Mouse (Mus musculus) forebrain, postnatal 0 days (tissue): Measurements from ENCODE around the gene Cops7a. TPM values are rescaled to one million over a fixed set of nuclear protein-coding genes. Genes with fewer than 3 reads are reported as not detected.

ENCODE experiments used
- ATAC-seq: fragments of 200-750 bp; cut with Nextera tagmentation; 2 replicates; pipeline ENCODE4 v1.8.0; 2017; ENCODE audit warnings: mild to moderate bottlenecking, moderate library complexity
- DNase-seq: peaks from one replicate; pipeline ENCODE4 v3.0.0-alpha.2; 2015
- H3K27ac ChIP-seq: fragments of 300-500 bp; sonication (generic); 2 replicates; pipeline ENCODE4 v1.5.1; 2014; ENCODE audit warnings: low read depth, mild to moderate bottlenecking, antibody characterized with exemption, low read length, moderate library complexity, mixed read lengths
- H3K27me3 ChIP-seq: fragments of 300-500 bp; sonication (generic); 2 replicates; pipeline ENCODE4 v1.6.1; 2014; ENCODE audit warnings: mild to moderate bottlenecking, low read length, mixed read lengths; ENCODE audit not compliant: insufficient read depth
- H3K36me3 ChIP-seq: fragments of 300-500 bp; sonication (generic); 2 replicates; pipeline ENCODE4 v1.6.1; 2014; ENCODE audit warnings: mild to moderate bottlenecking, moderate library complexity; ENCODE audit not compliant: insufficient read depth
- H3K4me1 ChIP-seq: fragments of 300-500 bp; sonication (generic); 2 replicates; pipeline ENCODE4 v1.6.1; 2014; ENCODE audit warnings: antibody characterized with exemption; ENCODE audit not compliant: insufficient read depth
- H3K4me2 ChIP-seq: fragments of 300-500 bp; sonication (generic); 2 replicates; pipeline ENCODE4 v1.6.1; 2014; ENCODE audit warnings: low read depth, mild to moderate bottlenecking, moderate library complexity
- H3K4me3 ChIP-seq: fragments of 300-500 bp; sonication (generic); 2 replicates; pipeline ENCODE4 v1.5.1; 2014; ENCODE audit warnings: low read depth, low read length, mixed read lengths
- H3K9ac ChIP-seq: fragments of 300-500 bp; sonication (generic); 2 replicates; pipeline ENCODE4 v1.6.1; 2014; ENCODE audit warnings: mild to moderate bottlenecking
- H3K9me3 ChIP-seq: fragments of 300-500 bp; sonication (generic); 2 replicates; pipeline ENCODE4 v1.6.1; 2016; ENCODE audit warnings: low read length
- CTCF ChIP-seq: sonication (generic); IDR thresholded peaks from 2 replicates; pipeline ENCODE4 v1.5.1; 2016; ENCODE audit warnings: antibody characterized with exemption, control low read depth, low read depth
- WGBS: fragments of 180-500 bp; shearing (Covaris S2); extraction: QIAGEN DNeasy Blood & Tissue Kit; methylation state at CpG from one replicate; pipeline ENCODE4 v1.1.7; 2014; 5-methylcytosine and 5-hydroxymethylcytosine counted together
- polyA plus RNA-seq: library from polyadenylated mRNA; unstranded; fragments of >200 nt; fragmentation: Nextera tagmentation; extraction: Ambion mirVana; gene quantifications from 2 replicates; pipeline ENCODE4 v1.2.1, GENCODE M21; 2015
- total RNA-seq: library from RNA; depleted of rRNA; stranded (reverse); fragments of >200 nt; gene quantifications from 2 replicates; pipeline ENCODE4 v1.2.3, GENCODE M21; 2014

Gene Cops7a
- total and polyA plus RNA-seq, 2 experiments from 2014 or later: 87.8 to 117 TPM

DNA sequence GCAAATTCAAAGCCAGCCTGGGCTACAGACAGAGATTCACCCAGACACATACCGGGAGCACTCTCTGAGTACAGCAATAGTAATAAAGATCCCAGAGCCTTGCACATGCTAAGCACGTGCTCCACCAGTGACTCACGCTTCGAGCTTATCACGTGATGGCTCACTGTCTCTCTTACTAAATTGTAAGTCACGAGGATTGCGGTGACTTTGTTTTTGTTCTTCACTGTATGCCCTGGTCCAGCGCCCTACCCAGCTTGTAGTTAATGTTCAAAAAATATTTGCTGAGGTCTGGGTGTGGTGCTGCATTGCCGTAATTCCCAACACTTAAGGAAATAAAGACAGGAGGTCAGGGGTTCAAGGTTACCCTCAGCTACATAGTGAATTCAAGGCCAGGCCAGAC lies 28.0 kb upstream of the Cops7a start:
- no peak for TF ChIP-seq CTCF
- no peak overlapping the region for H3K4me3 ChIP-seq
- H3K27ac ChIP-seq: 0 out of 2 replicates have a peak overlapping the region, but pooled peaks have one; percentile 21
- H3K4me2 ChIP-seq: no peak overlapping the region
- no peaks in the 10 kb centered on the region for H3K36me3 ChIP-seq
- no peak for DNase-seq
- no peak overlapping the region for H3K9ac ChIP-seq
- 78% methylated on average over 9 of the region's 9 CpGs for WGBS
- H3K4me1 ChIP-seq: peaks cover 5% of the 10 kb centered on the region
- ATAC-seq: no peak
- no peaks in the 10 kb centered on the region for H3K27me3 ChIP-seq
- no peaks in the 10 kb centered on the region for H3K9me3 ChIP-seq

DNA sequence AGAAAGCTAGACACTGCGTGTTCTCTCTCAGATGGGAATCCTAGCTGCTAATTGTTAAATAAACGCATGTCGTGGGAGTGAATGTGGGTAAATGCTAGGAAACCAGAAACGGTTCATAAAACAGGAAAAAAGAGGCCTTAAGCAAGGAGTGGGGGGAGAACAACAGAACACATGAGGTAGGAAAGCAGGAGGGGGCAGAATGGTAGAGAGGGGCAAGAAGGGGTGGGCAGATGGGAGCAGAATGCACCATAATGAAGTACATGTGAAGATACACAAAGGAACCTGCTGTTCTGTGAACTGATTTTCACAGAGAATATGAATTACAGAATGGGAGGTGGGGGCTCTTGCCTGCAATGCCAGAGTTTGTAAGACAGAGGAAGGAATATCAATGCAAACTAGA lies 26.9 kb upstream of the Cops7a start:
- H3K4me1 ChIP-seq: no peaks in the 10 kb centered on the region
- H3K27ac ChIP-seq: peak overlapping the region; percentile 67
- DNase-seq (peak; percentile 60), ATAC-seq (peak; percentile 52)
- TF ChIP-seq CTCF: no peak
- H3K27me3 ChIP-seq: no peaks in the 10 kb centered on the region
- no peak overlapping the region for H3K4me2 ChIP-seq
- H3K36me3 ChIP-seq: no peaks in the 10 kb centered on the region
- no peak overlapping the region for H3K4me3 ChIP-seq
- no peaks in the 10 kb centered on the region for H3K9me3 ChIP-seq
- WGBS: 46% methylated on average over 4 of the region's 4 CpGs
- H3K9ac ChIP-seq: no peak overlapping the region

DNA sequence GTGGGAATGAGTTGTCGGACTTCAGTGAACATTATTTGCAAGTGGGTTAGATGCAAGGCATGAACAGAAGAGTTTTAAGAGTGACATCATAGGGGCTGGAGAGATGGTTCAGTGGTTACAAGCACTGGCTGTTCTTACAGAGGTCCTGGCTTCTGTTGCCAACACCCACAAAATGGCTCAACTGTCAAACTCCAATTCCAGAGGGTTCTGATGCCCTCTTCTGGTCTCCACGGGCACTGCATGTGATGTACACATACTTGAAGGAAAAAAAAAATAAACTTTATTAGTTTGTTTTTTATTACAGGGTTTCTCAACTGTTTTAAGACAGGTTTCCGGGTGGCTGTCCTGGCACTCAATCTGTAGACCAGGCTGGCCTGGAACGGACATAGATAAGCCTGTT lies 2.4 kb upstream of the Cops7a start:
- peaks cover 14% of the 10 kb centered on the region for H3K4me1 ChIP-seq
- H3K9me3 ChIP-seq: no peaks in the 10 kb centered on the region
- no peak overlapping the region for H3K27ac ChIP-seq
- no peaks in the 10 kb centered on the region for H3K27me3 ChIP-seq
- DNase-seq: peak; percentile 53
- no peak overlapping the region for H3K9ac ChIP-seq
- no peak overlapping the region for H3K4me2 ChIP-seq
- H3K36me3 ChIP-seq: no peaks in the 10 kb centered on the region; the same call in 1 of the 2 replicates
- WGBS: 77% methylated on average over 4 of the region's 4 CpGs
- no peak overlapping the region for H3K4me3 ChIP-seq
- no peak for ATAC-seq
- peak; percentile 64 for TF ChIP-seq CTCF

DNA sequence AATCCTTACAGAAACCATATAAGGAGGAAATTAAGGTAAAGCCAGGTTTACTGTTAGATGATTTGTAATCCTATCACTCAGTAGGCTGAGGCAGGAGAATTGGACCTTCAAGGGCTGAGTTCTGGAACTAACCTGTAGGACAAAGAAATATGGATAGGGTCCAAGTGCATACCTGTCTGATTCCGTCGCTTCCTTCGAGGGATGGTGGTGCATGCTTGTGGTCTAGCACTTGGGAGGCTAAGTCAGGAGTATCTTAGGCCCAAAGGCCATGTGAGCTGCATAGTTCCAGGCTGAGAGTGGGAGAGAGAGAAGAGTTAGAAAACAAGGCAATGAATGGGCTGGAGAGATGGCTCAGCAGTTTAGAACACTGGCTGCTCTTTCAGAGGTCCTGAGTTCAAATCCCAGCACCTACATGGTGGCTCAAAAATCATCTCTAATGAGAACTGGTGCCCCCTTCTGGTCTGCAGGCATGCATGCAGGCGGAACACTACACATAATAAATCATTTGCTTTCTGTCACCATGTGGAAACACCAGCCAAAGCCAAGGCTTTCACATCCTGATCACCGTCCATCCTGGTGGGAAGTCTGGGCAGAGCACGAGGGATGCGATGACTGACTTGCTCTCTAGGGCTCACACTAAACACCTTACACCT lies 1.3 kb upstream of the Cops7a start:
- Histone ChIP-seq H3K9me3 (no peaks in the 10 kb centered on the region), H3K9ac (no peak overlapping the region), H3K4me2 (peak overlapping the region; percentile 93), H3K36me3 (peaks cover 10% of the 10 kb centered on the region; the same call in 1 of the 2 replicates), H3K4me3 (peak overlapping the region; percentile 60; the same call in 1 of the 2 replicates), H3K27me3 (no peaks in the 10 kb centered on the region), H3K27ac (no peak overlapping the region), H3K4me1 (peaks cover 14% of the 10 kb centered on the region)
- no peak for ATAC-seq
- WGBS: over 99% methylated on average over 7 of the region's 7 CpGs
- no peak for DNase-seq
- peak; percentile 47 for TF ChIP-seq CTCF

DNA sequence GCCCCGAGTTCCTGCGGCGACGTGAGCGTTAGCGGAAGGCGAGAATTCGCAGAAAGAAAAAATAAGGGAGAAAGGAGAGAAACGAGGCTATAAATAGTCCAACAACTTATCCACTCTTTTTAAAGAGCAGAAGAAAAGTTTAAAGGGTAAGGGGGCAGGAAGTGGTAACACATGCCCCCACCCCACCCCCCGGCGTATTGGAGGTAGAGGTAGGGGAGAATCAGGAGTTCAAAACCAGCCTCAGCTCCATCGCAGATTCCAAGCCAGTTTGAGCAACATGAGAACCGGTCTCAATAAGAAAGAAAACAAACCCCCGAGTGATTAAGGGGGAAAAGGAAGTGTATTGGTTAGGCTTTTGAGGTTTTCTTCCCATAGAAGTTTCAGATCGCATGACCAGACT lies 409 bp upstream of the Cops7a start:
- TF ChIP-seq CTCF: no peak
- peaks cover 19% of the 10 kb centered on the region for H3K36me3 ChIP-seq
- H3K4me1 ChIP-seq: peaks cover 14% of the 10 kb centered on the region
- no peaks in the 10 kb centered on the region for H3K9me3 ChIP-seq
- H3K4me3 ChIP-seq: peak overlapping the region; percentile 60
- ATAC-seq (no peak), DNase-seq (no peak)
- H3K4me2 ChIP-seq: peak overlapping the region; percentile 93
- 14% methylated on average over 15 of the region's 15 CpGs for WGBS
- peak overlapping the region; percentile 90 for H3K27ac ChIP-seq
- peak overlapping the region; percentile 69 for H3K9ac ChIP-seq
- H3K27me3 ChIP-seq: no peaks in the 10 kb centered on the region

DNA sequence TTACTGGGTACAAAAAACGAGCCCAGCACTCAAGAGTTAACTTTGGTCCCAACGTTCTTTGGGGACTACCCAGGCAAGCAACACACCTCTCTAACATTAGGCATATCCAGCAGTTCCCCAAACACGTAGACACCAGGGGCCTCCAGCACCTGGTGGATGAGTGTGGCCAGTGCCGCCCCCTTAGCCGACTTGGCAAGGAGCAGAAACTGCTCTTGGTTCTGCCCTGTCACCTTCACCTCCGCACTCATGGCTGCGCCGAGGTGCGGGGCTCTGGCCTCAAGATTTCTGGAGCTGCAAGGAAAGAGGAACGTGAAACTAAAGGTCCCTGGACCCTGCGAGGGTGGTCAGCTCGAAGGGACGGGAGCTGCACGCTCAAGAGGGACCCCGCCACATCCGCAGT lies 700 bp downstream of the Cops7a start:
- peak overlapping the region; percentile 93 for H3K4me2 ChIP-seq
- ATAC-seq (0 out of 2 replicates have a peak, but pooled peaks have one; percentile 0), DNase-seq (no peak)
- H3K9me3 ChIP-seq: no peaks in the 10 kb centered on the region
- peak overlapping the region; percentile 69 for H3K9ac ChIP-seq
- H3K4me3 ChIP-seq: peak overlapping the region; percentile 60
- peaks cover 28% of the 10 kb centered on the region for H3K36me3 ChIP-seq
- no peaks in the 10 kb centered on the region for H3K27me3 ChIP-seq
- peaks cover 14% of the 10 kb centered on the region for H3K4me1 ChIP-seq
- 43% methylated on average over 16 of the region's 16 CpGs for WGBS
- H3K27ac ChIP-seq: peak overlapping the region; percentile 90; the same call in 1 of the 2 replicates
- no peak for TF ChIP-seq CTCF

DNA sequence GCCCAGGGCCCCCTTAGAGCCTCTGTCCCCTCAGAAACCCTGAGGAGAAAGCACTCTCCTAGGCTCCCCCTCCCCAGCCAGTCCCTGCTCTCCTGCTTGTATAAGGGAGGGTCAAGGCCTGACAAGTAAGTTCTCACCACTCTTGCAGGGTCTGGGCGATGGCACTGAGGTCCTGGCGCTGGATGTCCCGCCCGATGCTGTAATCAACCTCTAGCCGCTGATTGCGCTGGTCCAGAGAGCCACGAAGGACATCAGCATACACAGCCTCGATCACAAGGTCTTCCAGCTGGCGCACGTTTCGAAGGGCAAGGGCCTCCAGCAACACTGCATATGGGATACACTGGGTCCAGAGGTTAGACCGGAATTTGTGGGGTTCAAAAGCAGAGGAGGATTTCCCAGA lies 4.3 kb downstream of the Cops7a start:
- WGBS: 97% methylated on average over 12 of the region's 12 CpGs
- Histone ChIP-seq H3K36me3 (peaks cover 36% of the 10 kb centered on the region), H3K27me3 (no peaks in the 10 kb centered on the region), H3K4me1 (peaks cover 9% of the 10 kb centered on the region), H3K4me2 (no peak overlapping the region), H3K4me3 (no peak overlapping the region), H3K27ac (no peak overlapping the region), H3K9me3 (no peaks in the 10 kb centered on the region), H3K9ac (no peak overlapping the region)
- TF ChIP-seq CTCF: no peak
- DNase-seq: no peak
- ATAC-seq: no peak
